Mouse (Mus musculus) cerebellum, adult 9-10 months (tissue): ENCODE measurements around the gene Bad.

ENCODE experiments used
- DNase-seq: peaks from one replicate; pipeline ENCODE4 v3.0.0; 2022

The Bad gene

DNA sequence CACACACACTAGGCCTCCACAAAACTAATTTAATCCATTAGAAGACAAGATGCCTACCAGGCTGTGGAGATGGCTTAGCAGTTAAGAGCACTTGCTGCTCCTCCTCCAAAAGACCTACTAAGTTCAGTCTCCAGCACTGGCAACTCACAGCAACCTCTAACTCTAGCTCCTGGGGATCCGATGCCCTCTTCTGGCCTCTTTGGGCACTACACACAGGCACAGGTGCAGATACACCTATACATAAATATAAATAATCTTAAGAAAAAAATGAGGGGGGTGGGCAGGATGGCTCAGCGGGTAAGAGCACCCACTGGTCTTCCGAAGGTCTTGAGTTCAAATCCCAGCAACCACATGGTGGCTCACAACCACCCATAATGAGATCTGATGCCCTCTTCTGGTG is 5.4 kb upstream of the Bad start:
- peak; percentile 72 for DNase-seq

DNA sequence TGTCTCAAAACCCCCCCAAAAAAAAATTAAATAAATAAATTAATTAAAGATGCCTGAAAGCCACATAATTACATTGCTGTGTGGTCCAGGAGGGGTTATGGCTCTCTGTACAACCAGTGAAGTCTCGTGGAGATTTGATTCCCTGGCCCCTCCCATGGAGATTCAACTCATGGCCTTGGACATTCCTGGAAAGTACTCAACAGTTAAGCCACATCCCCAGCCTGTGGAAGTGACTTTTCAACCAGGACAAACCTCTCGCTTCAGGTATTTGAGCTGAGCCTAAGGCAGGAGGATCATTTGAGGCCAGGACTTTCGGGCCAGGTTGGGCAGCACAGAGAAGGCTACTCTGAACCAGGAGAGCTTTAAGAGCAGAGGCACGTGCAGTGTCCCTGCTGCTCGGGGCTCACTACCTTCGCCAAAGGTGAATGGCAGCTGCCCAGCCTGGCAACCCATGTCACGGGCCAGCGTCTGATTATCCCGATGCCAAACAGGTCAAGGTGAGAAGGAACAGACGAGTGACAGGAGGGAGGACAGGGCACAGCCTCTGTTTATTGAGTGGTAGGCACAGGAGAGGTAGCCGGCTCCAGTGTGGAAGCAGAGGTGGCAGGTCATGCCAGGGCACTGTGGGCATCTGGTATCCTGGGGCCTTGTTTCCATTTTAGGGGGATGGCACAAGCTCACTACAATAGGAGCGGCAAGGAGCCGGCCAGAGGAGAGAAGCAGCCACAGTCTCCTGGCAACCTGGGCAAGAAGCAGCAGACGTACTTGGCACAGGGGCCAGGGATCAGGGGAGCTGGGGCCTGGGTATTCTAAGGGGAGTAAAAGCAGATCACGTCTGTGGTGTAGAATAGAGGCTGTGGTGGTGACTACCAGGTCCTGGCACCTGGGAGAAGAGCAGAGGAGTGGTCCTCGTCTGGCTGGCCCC is 3.9 kb upstream of the Bad start:
- peak; percentile 84 for DNase-seq

GRCm38 (mm10) chr19:6939106-6940002 is 2.3 kb upstream of the Bad start:
- DNase-seq = peak; percentile 70

DNA sequence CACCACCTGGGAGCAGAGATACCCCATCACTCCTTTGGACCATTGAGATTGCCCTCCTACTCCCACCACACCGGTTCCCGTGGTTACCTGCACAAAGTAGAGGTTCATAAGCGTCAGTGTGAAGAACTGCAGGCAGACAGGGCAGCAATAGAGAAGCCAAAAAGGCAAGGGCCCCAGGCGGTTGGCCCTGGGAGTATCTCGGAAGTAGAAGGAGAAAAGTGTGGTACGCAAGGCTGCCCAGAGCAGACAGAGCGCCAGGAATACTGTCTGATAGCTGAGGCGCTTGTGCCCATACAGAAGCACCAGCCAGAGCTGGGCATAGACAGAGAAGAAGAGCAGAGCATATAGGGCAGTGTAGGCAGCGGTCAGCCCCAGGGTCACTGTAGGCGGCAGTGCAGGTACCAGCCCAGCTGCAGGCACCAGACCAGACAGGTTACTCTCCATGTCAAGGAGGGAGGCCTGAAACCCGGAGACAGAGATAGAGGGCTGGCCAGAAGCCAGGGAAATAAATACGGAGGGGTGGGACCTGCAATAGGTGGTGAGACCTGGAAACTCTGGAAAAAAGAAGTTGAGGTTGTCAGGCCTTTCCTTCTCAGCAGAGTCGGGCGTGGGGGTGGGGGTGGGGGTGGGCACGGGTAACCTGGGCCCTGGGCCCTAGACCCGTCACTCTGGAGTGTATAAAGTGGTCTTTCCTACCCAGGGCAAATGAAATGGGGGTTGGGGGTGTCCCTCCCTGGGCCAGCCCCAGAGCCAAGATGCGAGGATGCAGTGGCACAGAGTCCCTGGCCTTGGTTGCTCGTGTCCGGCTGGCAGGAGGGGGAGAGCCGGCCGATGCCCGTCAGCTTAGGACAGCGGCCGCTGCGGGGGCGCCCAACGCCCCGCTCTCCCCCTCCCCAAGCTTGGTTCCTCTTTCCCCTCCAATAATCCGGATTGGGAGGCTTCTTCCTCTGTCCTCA is 987 bp upstream of the Bad start:
- peak; percentile 73 for DNase-seq

DNA sequence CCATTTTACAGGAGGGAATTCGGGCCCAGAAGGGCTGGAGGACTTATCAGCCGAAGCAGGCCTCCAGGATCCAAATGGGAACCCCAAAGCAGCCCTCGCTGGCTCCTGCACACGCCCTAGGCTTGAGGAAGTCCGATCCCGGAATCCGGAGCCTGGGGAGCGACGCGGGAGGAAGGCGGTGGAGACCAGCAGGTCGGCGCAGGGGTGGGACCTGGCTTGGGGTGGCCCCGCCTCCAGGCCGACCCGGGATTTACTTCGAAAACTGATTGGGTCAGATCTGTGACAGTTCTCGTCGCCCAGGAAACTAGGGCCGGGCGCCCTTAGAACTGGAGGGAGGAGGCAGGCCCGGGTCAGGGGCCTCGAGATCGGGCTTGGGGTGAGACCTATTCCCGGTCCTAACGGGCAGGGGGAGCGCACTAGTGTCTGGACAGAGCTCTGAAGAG is 609 bp downstream of the Bad start, which contains the start of gene Gpr137:
Gene Gpr137 (minus strand): TSS at position 232 of the 443 bp plus-strand sequence.
- DNase-seq = peak; percentile 95

- no peak for DNase-seq
Measured at GRCm38 (mm10) chr19:6942764-6943163, 1.1 kb downstream of the Bad start.

DNA sequence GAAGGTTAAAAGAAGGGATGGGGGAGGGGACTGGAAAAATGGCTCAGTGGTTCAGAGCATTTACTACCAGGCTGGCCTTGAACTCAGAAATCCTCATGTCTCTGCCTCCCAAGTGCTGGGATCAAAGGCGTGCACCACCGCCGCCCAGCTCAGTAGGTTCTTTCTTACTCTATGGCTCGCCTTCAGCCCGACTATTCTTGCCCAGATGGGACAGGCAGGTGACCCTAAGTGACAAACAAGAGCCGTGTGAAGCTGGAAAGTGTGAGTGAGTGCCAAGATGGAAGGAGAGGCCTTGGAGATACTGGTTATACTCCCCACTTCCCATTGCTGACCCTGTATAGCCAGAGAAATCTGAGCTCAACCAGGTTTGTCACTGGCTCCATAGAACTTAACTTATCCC is 2.0 kb downstream of the Bad start:
- DNase-seq = no peak

GRCm38 (mm10) chr19:6947742-6948141 is 6.1 kb downstream of the Bad start:
- DNase-seq = no peak

- peak; percentile 84 for DNase-seq
Measured at GRCm38 (mm10) chr19:6948186-6948585, 6.5 kb downstream of the Bad start.

- DNase-seq = no peak
Measured at GRCm38 (mm10) chr19:6949532-6949931, 7.9 kb downstream of the Bad start.

DNA sequence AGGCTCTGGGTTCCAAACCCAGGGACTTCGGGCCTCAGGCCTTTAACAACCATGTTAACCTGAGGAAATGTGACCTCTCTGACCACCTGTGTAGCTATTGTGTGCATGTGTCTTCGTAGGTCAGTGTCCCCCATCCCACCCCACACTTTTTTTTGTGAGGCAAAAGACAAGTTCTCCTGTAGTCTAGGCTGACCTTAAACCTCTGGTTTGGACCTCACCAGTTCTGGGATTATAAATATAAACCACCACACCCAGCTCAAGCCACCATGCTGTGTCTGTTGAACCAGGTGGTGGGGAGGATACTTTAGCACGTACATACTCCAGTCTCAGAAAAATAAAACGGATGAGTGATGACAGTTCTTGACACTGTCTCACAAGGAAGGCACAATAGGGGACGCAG is 8.3 kb downstream of the Bad start:
- no peak for DNase-seq

DNA sequence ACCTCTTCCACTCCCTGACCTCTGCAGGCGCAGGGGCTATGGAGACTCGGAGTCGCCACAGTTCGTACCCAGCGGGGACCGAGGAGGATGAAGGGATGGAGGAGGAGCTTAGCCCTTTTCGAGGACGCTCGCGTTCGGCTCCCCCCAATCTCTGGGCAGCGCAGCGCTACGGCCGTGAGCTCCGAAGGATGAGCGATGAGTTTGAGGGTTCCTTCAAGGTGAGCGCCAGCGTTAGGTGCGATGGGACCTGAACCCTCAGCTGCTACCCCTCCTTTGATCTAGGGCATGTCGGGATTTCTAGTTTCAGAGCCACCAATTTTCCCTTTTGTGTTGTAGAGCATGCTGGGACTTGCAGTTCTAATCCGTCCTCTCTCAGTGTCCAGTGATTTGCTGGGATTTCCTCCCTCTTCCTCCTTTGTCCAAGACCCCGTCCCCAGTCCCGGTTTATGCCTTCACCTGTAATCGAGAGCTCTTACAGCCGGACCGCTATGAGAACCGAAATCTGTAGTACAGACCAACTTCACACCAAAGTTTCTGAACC is 9.0 kb downstream of the Bad start:
- DNase-seq = peak; percentile 82

- DNase-seq = peak; percentile 95
Measured at GRCm38 (mm10) chr19:6951381-6951968, 9.8 kb downstream of the Bad start.

DNA sequence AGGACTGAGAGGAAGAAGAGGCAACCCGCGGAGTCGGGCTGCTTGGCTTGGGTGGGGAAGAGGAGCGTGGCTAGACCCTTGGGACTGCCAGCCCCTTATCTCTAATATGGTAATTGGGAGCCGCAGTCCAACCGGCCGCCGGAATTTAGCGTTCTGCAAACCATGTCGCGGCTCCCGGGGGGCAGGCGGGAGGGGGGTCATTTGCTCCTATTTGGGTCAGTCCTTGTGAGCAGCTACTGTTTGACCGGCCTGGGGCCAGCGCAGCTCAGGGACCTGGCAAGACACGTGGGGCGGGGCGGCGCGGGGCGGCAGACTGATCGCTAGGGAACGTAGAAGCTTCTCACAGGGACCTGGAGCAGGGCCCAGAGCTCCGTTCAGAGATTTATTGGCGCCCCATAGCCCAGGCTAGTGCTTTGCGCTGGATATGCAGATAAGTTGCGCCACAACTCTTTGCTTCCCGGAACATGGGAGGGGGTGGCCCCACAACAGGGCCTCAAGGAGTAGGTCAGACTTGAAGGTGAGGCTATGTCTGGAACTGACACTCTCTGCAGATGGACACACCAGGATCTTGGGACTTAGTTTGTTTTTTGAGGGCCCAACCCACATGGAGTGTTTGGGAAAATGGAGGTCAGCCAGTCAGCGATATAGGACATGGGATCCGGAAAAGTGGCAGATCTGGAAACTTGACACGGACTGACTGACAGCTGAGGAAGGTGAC is 10.5 kb downstream of the Bad start:
- peak; percentile 85 for DNase-seq

DNA sequence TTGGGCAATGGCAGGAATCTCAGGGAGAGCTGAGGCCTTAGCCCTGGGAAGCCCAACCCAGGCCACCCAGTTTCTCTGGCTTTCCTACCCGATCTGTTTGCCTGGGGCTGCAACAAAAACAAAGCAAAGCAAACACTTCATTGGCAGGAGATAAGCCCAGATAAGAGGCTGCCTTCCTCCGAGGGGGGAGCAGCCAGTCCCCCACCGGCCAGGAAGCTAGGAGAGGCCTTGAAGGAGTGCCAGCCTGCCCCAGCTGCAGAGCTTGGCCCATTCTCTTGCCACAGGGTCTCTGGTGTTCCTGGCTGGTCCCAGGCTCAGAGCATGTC is 11.0 kb downstream of the Bad start:
- DNase-seq = no peak

- no peak for DNase-seq
Measured at GRCm38 (mm10) chr19:6954046-6954445, 12.4 kb downstream of the Bad start.

GRCm38 (mm10) chr19:6955424-6955823 is 13.8 kb downstream of the Bad start:
- no peak for DNase-seq

- DNase-seq = no peak
Measured at GRCm38 (mm10) chr19:6956461-6956860, 14.8 kb downstream of the Bad start.

DNA sequence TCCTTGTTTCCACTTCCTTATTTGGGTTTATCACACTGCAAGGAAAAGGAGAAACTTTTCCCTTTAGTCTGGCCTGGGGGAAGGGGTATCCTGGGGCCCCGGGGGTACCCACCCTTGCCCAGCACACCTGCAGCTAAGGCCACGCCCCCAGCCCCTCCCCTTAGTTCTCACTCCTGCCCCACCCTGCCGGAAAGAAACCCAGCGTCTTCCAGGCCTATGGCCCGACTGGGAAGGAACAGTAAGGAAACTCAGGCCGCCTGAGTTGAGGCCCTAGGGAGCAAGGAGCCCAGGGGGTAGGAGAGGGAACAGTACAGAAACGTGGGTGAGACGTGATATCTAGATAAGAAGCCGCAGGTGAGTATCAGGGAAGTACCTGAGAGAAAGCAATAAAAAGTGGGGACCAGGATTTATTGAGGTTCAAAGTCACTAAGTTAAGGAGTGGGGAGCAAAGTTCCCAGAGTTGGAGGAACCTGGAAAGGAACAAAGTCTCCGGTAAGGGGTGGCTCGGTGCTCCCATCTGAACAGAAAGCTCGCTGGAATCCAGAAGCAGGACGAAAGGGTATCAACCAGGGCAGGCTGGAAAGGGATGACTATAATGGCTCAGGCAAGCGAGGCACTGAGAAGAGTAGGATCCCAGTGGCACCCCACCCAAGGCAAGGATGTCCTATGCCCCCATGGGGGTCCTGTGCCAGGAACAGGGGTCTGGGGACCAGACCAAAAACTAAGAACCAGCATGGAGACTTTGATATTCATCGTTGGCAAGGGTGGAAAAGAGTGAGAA is 27.0 kb downstream of the Bad start:
- DNase-seq = no peak

DNA sequence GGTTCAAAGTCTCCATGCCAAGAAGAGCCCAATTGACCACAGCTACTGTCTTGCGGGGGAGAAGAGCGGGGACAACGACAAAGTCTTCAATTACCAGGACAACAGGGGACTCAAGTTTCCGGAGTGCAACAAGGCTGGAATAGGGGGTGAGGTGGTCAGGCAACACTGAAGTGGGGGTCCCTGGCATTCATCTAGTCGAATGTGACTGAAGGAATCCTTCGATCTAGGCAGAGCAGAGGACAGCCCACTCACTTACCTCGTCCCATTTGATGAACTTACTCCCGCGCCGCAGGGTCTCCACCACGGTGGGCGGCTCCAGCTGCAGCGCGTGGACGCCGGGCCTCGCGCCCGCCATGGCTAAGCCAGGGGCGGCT is 27.6 kb downstream of the Bad start:
- DNase-seq = no peak
